In genomic region chr5:103424678-103425319, GRCm38 (mm10) we compare ENCODE assay signal across 8 mouse cellular contexts. TPM values are rescaled to one million over a fixed set of nuclear protein-coding genes. Genes with fewer than 3 reads are reported as not detected.
DNase-seq lines count a peak whose midpoint lies in the region; ATAC-seq and TF ChIP-seq lines count a peak whose summit lies in the region.

Gene Ptpn13, plus strand, starts transcription at chr5:103425192.

- H3K9ac ChIP-seq in ES-E14 (ENCODE audit: insufficient read depth, low read depth, low read length, poor library complexity, severe bottlenecking), result peak within 1 kb of the TSS; percentile 74
- H3K9ac ChIP-seq in forebrain, embryonic 14.5 days (ENCODE audit: low read length), result peak within 1 kb of the TSS; percentile 80
- H3K9ac ChIP-seq in liver, embryonic 16.5 days (ENCODE audit: low read depth, low read length), result peak within 1 kb of the TSS; percentile 44
- H3K9ac ChIP-seq in neural tube, embryonic 15.5 days (replicated peaks), result peak within 1 kb of the TSS; percentile 70

- H3K4me3 ChIP-seq in ES-E14 (ENCODE audit: insufficient read depth in 1 of 2, low read depth in 1 of 2, low read length in 2 of 2, poor library complexity in 1 of 2, severe bottlenecking in 1 of 2), result peak within 1 kb of the TSS; percentile 83 to 84
- H3K4me3 ChIP-seq in forebrain, embryonic 14.5 days (ENCODE audit: low read depth, low read length), result peak within 1 kb of the TSS; percentile 78
- peak within 1 kb of the TSS; percentile 64 for H3K4me3 ChIP-seq in liver, embryonic 16.5 days (ENCODE audit: low read depth, low read length)
- peak within 1 kb of the TSS; percentile 74 for H3K4me3 ChIP-seq in neural tube, embryonic 15.5 days (replicated peaks)

- peaks cover 5 to 19% of the 10 kb centered on the region in 2 experiments; a peak in 3 of 4 replicates for H3K4me1 ChIP-seq in ES-E14 (ENCODE audit: control insufficient read depth in 2 of 2, insufficient read depth in 2 of 2, low read length in 2 of 2, poor library complexity in 1 of 2)
- peaks cover 9% of the 10 kb centered on the region for H3K4me1 ChIP-seq in forebrain, embryonic 14.5 days (ENCODE audit: control insufficient read depth, insufficient read depth, low read length)
- H3K4me1 ChIP-seq in liver, embryonic 16.5 days (ENCODE audit: control insufficient read depth, low read depth, low read length), result peaks cover 9% of the 10 kb centered on the region
- peaks cover 28% of the 10 kb centered on the region for H3K4me1 ChIP-seq in neural tube, embryonic 15.5 days

- ATAC-seq in cerebellum, adult (ENCODE audit: insufficient number of reproducible peaks, low FRiP score, low TSS enrichment), result peak; percentile 83
- ATAC-seq in forebrain, embryonic 14.5 days, result peak; percentile 98
- ATAC-seq in liver, embryonic 16.5 days (ENCODE audit: low read depth), result peak; percentile 97
- peak; percentile 96 for ATAC-seq in neural tube, embryonic 15.5 days (ENCODE audit: low FRiP score)

- no peak within 1 kb of the TSS for H3K27ac ChIP-seq in ES-E14 (ENCODE audit: insufficient read depth, low read depth, low read length, poor library complexity, severe bottlenecking)
- peak within 1 kb of the TSS; percentile 65; the same call in 1 of the 2 replicates for H3K27ac ChIP-seq in forebrain, embryonic 14.5 days (ENCODE audit: low read depth, low read length)
- H3K27ac ChIP-seq in liver, embryonic 16.5 days (ENCODE audit: low read length), result no peak within 1 kb of the TSS
- peak within 1 kb of the TSS; percentile 82 for H3K27ac ChIP-seq in neural tube, embryonic 15.5 days (replicated peaks)

- peak; percentile 97 for DNase-seq in ES-E14 (ENCODE audit: low read depth, low spot score)
- peak; percentile 96 for DNase-seq in forebrain, embryonic 14.5 days (ENCODE audit: low spot score)
- DNase-seq in heart, postnatal 10 days, result peak; percentile 94 to 95
- DNase-seq in large intestine, adult 2 months (ENCODE audit: low read depth, low spot score), result peak; percentile 73
- peak; percentile 98 for DNase-seq in testis, postnatal 14 days (ENCODE audit: low spot score)

- H3K4me2 ChIP-seq in forebrain, embryonic 14.5 days (ENCODE audit: low read length), result peak within 1 kb of the TSS; percentile 83
- H3K4me2 ChIP-seq in liver, embryonic 16.5 days (ENCODE audit: low read depth, low read length), result peak within 1 kb of the TSS; percentile 91
- H3K4me2 ChIP-seq in neural tube, embryonic 15.5 days, result peak within 1 kb of the TSS; percentile 98

- intact Hi-C loops in heart, postnatal 10 days (cut with DNase I), result no loop called here

- H3K36me3 ChIP-seq in ES-E14 (ENCODE audit: control insufficient read depth, insufficient read depth, low read length, poor library complexity, severe bottlenecking), result no peaks in the 10 kb centered on the region
- no peaks in the 10 kb centered on the region for H3K36me3 ChIP-seq in forebrain, embryonic 14.5 days (ENCODE audit: control insufficient read depth, insufficient read depth, low read length)
- no peaks in the 10 kb centered on the region for H3K36me3 ChIP-seq in liver, embryonic 16.5 days (ENCODE audit: control insufficient read depth, insufficient read depth)
- no peaks in the 10 kb centered on the region for H3K36me3 ChIP-seq in neural tube, embryonic 15.5 days

- no peaks in the 10 kb centered on the region for H3K9me3 ChIP-seq in ES-E14 (ENCODE audit: control insufficient read depth, insufficient read depth, low read depth, low read length)
- no peaks in the 10 kb centered on the region for H3K9me3 ChIP-seq in forebrain, embryonic 14.5 days (replicated peaks; ENCODE audit: control insufficient read depth, low read length)
- H3K9me3 ChIP-seq in liver, embryonic 16.5 days (replicated peaks; ENCODE audit: control insufficient read depth, low read length), result no peaks in the 10 kb centered on the region
- H3K9me3 ChIP-seq in neural tube, embryonic 15.5 days (replicated peaks), result no peaks in the 10 kb centered on the region

- in situ Hi-C loops in ES-E14 (cut with MboI; ENCODE audit: low sequenced_read_pairs in 2 of 2, unreplicated experiment in 2 of 2), result no loop called here

- WGBS in forebrain, embryonic 14.5 days, result under 1% methylated on average over 44 of the region's 55 CpGs
- WGBS in large intestine, adult 2 months, result 1% methylated on average over 53 of the region's 55 CpGs
- WGBS in liver, embryonic 16.5 days (ENCODE audit: insufficient replicate concordance), result under 1% methylated on average over 47 of the region's 55 CpGs
- WGBS in neural tube, embryonic 15.5 days, result 1% methylated on average over 44 of the region's 55 CpGs

- H3K27me3 ChIP-seq in forebrain, embryonic 14.5 days (replicated peaks; ENCODE audit: control insufficient read depth, insufficient read depth, low read length), result no peaks in the 10 kb centered on the region
- H3K27me3 ChIP-seq in liver, embryonic 16.5 days (ENCODE audit: control insufficient read depth, insufficient read depth, low read depth, low read length), result peaks cover 24% of the 10 kb centered on the region
- H3K27me3 ChIP-seq in neural tube, embryonic 15.5 days (replicated peaks), result peaks cover 5% of the 10 kb centered on the region

TF ChIP-seq in ES-E14, 5 proteins besides CTCF, POLR2A, EP300 and RAD21:
- TF ChIP-seq ZNF384 (IDR thresholded peaks at IDR 0.05; ENCODE audit: low read depth, low read length) (no peak), ZC3H11A (IDR thresholded peaks at IDR 0.05; ENCODE audit: borderline replicate concordance, low read depth, low read length) (no peak), HCFC1 (IDR thresholded peaks at IDR 0.05; ENCODE audit: borderline replicate concordance, insufficient read depth, low read length) (no peak), CHD2 (IDR thresholded peaks at IDR 0.05; ENCODE audit: low read depth, low read length) (no peak), MAFK (IDR thresholded peaks at IDR 0.05; ENCODE audit: insufficient read depth, low read depth, low read length) (no peak)

RNA-seq across cellular contexts. Expression of gene Ptpn13, which starts in this region (rescaled TPM):
- total RNA-seq in ES-E14 (2012; rRNA removed), result 11.9 and 12.6 TPM in 2 replicates
- polyA plus RNA-seq in forebrain, embryonic 14.5 days (2014; fragmentation: Nextera tagmentation; extraction: Ambion mirVana), result 4.8 and 5.6 TPM in 2 replicates
- 1 to 10 TPM; 9.8 TPM for total RNA-seq in heart, postnatal 10 days (2021)
- polyA plus RNA-seq in large intestine, adult 2 months (2012; rRNA removed), result 1.4 and 2.0 TPM in 2 replicates
- polyA plus RNA-seq in liver, embryonic 16.5 days (2015; fragmentation: Nextera tagmentation; extraction: Ambion mirVana), result 0.62 and 0.78 TPM in 2 replicates
- polyA plus RNA-seq in neural tube, embryonic 15.5 days (2015; fragmentation: Nextera tagmentation; extraction: Ambion mirVana), result 3.5 and 5.9 TPM in 2 replicates

Comparison
In these comparisons a context has a peak if more than half of its experiments do, and no peak if none do; other contexts are left out.
1. Peak in ATAC-seq, H3K4me3 ChIP-seq, H3K9ac ChIP-seq and H3K4me2 ChIP-seq in liver, embryonic 16.5 days; RNA of the gene not detected or under 1 TPM.
2. H3K27ac ChIP-seq: peak in forebrain, embryonic 14.5 days (single experiment) and neural tube, embryonic 15.5 days (single experiment); none in ES-E14 (single experiment) and liver, embryonic 16.5 days (single experiment).
3. Peak in every context shown above with its lines, with median percentiles within 50 percentile points of each other: DNase-seq, H3K4me3 ChIP-seq, H3K9ac ChIP-seq, ATAC-seq and H3K4me2 ChIP-seq.